Mouse (Mus musculus) intestine, embryonic 15.5 days (tissue): ENCODE results near the gene Mapk3. TPM values are rescaled to one million over a fixed set of nuclear protein-coding genes. Genes with fewer than 3 reads are reported as not detected.
"Not testable (repeated sequence)": the region's sequence is repeated elsewhere in the genome, so short reads cannot be mapped to it uniquely, and the experiment has no call there.

Experiments
- ATAC-seq: fragments of 200-750 bp; cut with Nextera tagmentation; 2 replicates; pipeline ENCODE4 v1.8.0; 2017; ENCODE audit warnings: moderate TSS enrichment, moderate library complexity
- H3K27ac ChIP-seq: fragments of 300-500 bp; sonication (generic); 2 replicates; pipeline ENCODE4 v1.5.1; 2015; ENCODE audit warnings: mild to moderate bottlenecking, inconsistent platforms
- H3K27me3 ChIP-seq: fragments of 300-500 bp; sonication (generic); replicated peaks from 2 replicates; pipeline ENCODE4 v1.6.1; 2015; ENCODE audit warnings: inconsistent platforms
- H3K36me3 ChIP-seq: fragments of 300-500 bp; sonication (generic); 2 replicates; pipeline ENCODE4 v1.6.1; 2015; ENCODE audit warnings: inconsistent platforms
- H3K4me1 ChIP-seq: fragments of 300-500 bp; sonication (generic); replicated peaks from 2 replicates; pipeline ENCODE4 v1.6.1; 2015; ENCODE audit warnings: inconsistent platforms
- H3K4me2 ChIP-seq: fragments of 300-500 bp; sonication (generic); replicated peaks from 2 replicates; pipeline ENCODE4 v1.6.1; 2015; ENCODE audit warnings: mild to moderate bottlenecking, inconsistent platforms
- H3K4me3 ChIP-seq: fragments of 300-500 bp; sonication (generic); replicated peaks from 2 replicates; pipeline ENCODE4 v1.5.1; 2015; ENCODE audit warnings: inconsistent platforms
- H3K9ac ChIP-seq: fragments of 300-500 bp; sonication (generic); 2 replicates; pipeline ENCODE4 v1.6.1; 2015; ENCODE audit warnings: inconsistent platforms
- H3K9me3 ChIP-seq: fragments of 300-500 bp; sonication (generic); 2 replicates; pipeline ENCODE4 v1.6.1; 2016; ENCODE audit warnings: inconsistent platforms
- WGBS: fragments of 180-500 bp; shearing (Covaris S2); methylation state at CpG from one replicate; pipeline ENCODE4 v1.1.7; 2015; 5-methylcytosine and 5-hydroxymethylcytosine counted together
- polyA plus RNA-seq: library from polyadenylated mRNA; unstranded; fragments of >200 nt; fragmentation: Nextera tagmentation; extraction: Ambion mirVana; gene quantifications from 2 replicates; pipeline ENCODE4 v1.2.1, GENCODE M21; 2015

Mapk3 gene
- 109 and 112 TPM in 2 replicates for polyA plus RNA-seq

DNA sequence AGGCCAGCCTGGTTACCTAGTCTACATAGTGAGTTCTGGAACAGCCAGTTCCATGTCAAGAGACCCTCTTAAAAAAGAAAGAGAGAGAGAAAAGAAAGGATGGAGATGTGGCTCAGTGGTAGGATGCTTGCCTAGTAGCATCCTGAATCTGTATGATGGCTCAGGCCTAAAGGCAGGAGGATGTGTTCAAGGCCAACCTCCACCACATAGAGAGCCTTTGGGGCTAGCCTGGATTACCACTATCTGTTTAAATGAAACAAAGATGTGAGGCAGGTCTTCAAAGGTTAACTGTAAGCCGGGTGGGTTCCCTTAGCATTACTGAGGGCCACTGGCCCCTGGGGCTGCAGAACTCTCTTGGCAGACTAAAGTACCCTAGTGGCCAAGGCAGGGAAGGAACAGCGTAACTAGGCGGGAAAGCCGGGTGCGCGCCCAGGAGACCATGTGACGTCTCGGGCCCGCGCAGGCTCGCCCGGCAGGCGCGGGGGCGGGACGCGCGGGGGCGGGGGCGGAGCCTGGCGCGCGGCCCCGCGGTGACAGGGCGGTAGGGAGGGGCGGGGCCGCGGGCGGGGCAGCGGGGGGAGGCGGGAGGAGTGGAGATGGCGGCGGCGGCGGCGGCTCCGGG lies at the start of gene Mapk3:
Gene Mapk3 (plus strand): TSS at position 552 of the 622 bp plus-strand sequence.
- Histone ChIP-seq H3K27ac (peak within 1 kb of the TSS; percentile 98), H3K4me1 (peaks cover 35% of the 10 kb centered on the region), H3K4me2 (peak within 1 kb of the TSS; percentile 71), H3K27me3 (no peaks in the 10 kb centered on the region), H3K9me3 (no peaks in the 10 kb centered on the region), H3K4me3 (peak within 1 kb of the TSS; percentile 64), H3K9ac (peak within 1 kb of the TSS; percentile 70), H3K36me3 (peaks cover 15% of the 10 kb centered on the region)
- WGBS = 2% methylated on average over 34 of the region's 38 CpGs
- ATAC-seq = peak; percentile 70

DNA sequence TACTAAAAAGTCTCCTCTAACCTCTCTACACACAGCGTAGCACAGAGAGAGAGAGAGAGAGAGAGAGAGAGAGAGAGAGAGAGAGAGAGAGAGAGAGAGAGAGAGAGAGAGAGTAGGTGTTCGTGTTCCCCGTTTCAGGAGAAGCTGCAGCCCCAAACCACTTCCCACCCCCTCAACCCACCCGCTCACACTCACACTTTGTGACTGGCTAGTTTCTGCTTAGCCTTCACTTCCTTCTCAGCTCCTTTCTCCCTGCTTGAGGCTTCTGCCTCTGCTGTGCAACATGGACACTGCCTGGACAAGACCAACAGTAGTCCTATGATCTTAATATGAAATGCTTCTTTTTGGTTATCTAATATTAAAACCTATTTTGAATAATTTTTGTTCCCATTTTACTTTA lies 49.1 kb upstream of the Mapk3 start:
- Histone ChIP-seq H3K9ac (no peak overlapping the region), H3K4me2 (no peak overlapping the region), H3K27me3 (peaks cover under 1% of the 10 kb centered on the region; the same call in 1 of the 2 replicates), H3K27ac (no peak overlapping the region), H3K4me3 (no peak overlapping the region), H3K36me3 (no peaks in the 10 kb centered on the region), H3K4me1 (no peaks in the 10 kb centered on the region), H3K9me3 (no peaks in the 10 kb centered on the region)
- 66% methylated on average over 4 of the region's 4 CpGs for WGBS
- no peak for ATAC-seq

DNA sequence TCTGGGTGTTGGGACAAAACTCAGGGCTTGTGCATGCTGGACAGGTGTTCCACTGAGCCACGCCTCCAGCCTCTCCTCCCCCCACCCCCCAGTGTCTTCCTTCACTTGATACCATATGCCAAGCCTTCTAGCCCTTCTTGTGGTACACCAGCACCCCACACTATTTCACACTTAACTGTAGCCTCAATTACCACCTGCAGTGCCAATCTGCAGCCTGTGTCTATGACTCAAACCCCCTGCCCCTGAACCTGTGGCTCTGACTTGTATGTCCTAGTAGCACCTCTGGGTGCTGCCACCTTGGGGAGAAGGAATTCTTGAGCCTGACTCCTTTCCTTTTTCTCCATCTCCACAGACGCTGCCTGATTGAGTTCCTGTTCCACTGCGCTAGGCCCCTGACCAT lies 47.5 kb upstream of the Mapk3 start:
- no peak overlapping the region for H3K9ac ChIP-seq
- H3K4me2 ChIP-seq = no peak overlapping the region
- WGBS = 77% methylated on average over 3 of the region's 3 CpGs
- H3K9me3 ChIP-seq = no peaks in the 10 kb centered on the region
- H3K27ac ChIP-seq = no peak overlapping the region
- no peaks in the 10 kb centered on the region for H3K36me3 ChIP-seq
- H3K27me3 ChIP-seq = no peaks in the 10 kb centered on the region
- no peak for ATAC-seq
- H3K4me3 ChIP-seq = no peak overlapping the region
- H3K4me1 ChIP-seq = no peaks in the 10 kb centered on the region

DNA sequence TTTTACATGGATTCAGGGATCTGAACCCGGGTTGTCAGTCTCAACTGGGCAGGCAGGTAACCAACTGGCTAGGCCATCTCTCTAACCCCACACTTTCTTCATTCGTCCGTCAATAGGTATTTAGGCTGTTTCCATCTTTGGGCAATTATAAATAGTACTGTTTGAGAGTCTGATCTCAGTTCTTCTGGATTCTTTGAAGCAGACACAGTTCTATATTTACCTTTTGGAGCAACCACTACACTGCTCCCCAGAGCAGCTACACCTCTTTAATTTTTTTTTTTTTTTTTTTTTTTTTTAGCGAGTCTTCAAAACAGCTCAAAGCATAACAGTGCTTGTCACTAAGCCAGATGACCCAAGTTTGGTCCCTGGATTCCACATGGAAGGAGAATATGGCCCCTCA lies 43.7 kb upstream of the Mapk3 start:
- Histone ChIP-seq H3K9ac (no peak overlapping the region), H3K4me2 (no peak overlapping the region), H3K27ac (no peak overlapping the region), H3K4me1 (no peaks in the 10 kb centered on the region), H3K9me3 (no peaks in the 10 kb centered on the region), H3K27me3 (no peaks in the 10 kb centered on the region), H3K36me3 (no peaks in the 10 kb centered on the region), H3K4me3 (no peak overlapping the region)
- no peak for ATAC-seq
- WGBS = 75% methylated on average over 4 of the region's 4 CpGs

DNA sequence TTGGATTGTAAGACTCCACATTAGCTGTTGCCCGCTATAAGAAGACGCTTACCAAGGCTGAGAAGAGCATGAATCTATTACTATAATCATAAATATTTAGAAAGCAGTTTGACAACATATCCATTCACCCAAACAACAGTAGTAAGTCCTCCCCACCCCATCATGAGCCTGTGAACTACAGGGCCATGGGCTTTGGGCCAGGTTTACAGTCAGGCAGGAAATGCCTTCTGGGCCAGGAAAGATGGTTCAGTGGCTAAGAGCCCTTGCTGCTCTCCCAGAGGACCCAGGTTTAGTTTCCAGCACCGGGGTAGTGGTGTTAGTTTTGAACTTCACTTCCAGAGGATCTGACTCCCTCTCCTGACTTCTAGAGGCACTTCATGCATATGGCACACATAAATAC lies 41.8 kb upstream of the Mapk3 start:
- 63% methylated on average over 3 of the region's 3 CpGs for WGBS

DNA sequence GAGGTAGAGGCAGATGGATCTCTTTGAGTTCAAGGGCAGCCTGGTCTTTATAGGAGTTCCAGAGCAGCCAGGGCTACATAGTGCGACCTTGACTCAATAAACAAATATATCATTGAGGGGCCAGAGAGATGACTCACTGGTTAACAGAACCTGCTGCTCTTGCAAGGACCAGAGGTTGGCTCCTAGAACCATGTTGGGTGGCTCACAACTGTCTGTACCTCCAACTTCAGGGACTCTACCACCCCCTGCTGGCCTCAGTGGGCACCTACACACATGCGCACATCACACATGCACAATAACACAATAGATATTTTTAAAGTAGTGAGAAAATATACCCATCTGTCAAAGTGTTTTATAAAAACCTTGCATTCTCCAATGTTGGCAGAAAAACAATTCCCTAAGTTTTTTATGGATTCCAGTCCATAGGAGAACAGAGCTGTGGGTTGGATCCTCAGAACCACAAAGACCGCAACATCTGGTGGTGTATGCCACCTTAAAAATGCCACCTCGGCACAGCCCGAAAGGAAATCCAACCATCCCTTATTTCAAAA lies 40.5 kb upstream of the Mapk3 start:
- ATAC-seq = no peak
- H3K9ac ChIP-seq = no peak overlapping the region
- 92% methylated on average over 5 of the region's 5 CpGs for whole genome bisulfite sequencing
- no peaks in the 10 kb centered on the region for H3K27me3 ChIP-seq
- H3K4me3 ChIP-seq = no peak overlapping the region
- no peaks in the 10 kb centered on the region for H3K4me1 ChIP-seq
- H3K36me3 ChIP-seq = no peaks in the 10 kb centered on the region
- H3K4me2 ChIP-seq = no peak overlapping the region
- H3K27ac ChIP-seq = no peak overlapping the region
- H3K9me3 ChIP-seq = no peaks in the 10 kb centered on the region

More for the DNA sequence above, 41.8 kb upstream of the Mapk3 start:
- H3K4me3 ChIP-seq = no peak overlapping the region
- H3K9me3 ChIP-seq = no peaks in the 10 kb centered on the region
- H3K4me2 ChIP-seq = no peak overlapping the region
- no peaks in the 10 kb centered on the region for H3K4me1 ChIP-seq
- no peaks in the 10 kb centered on the region for H3K36me3 ChIP-seq
- H3K27me3 ChIP-seq = no peaks in the 10 kb centered on the region
- no peak overlapping the region for H3K9ac ChIP-seq
- no peak for ATAC-seq
- no peak overlapping the region for H3K27ac ChIP-seq

DNA sequence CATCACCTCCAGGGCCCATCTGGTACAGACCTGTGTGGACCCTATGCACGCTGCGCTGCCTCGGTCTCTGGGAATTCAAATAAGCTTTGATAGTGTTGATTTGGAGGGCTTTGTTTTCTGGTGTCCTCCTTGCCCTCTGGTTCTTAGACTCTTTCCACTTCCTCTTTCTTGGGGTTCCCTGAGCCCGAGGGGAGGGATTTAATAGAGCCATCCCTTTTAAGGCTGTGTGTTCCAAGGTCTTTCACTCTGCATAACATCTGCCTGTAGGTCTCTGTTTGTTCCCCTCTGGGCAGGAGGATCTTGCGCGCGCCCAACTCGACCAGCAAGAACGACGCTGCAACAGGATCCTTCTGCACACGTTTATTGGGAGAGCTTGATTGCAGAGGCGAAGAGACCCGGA lies 37.8 kb upstream of the Mapk3 start:
- no peak for ATAC-seq
- no peak overlapping the region for H3K4me2 ChIP-seq
- H3K9ac ChIP-seq = no peak overlapping the region
- H3K4me3 ChIP-seq = no peak overlapping the region
- H3K27ac ChIP-seq = no peak overlapping the region
- 90% methylated on average over 13 of the region's 13 CpGs for WGBS
- no peaks in the 10 kb centered on the region for H3K27me3 ChIP-seq
- no peaks in the 10 kb centered on the region for H3K4me1 ChIP-seq
- H3K9me3 ChIP-seq = no peaks in the 10 kb centered on the region
- no peaks in the 10 kb centered on the region for H3K36me3 ChIP-seq

DNA sequence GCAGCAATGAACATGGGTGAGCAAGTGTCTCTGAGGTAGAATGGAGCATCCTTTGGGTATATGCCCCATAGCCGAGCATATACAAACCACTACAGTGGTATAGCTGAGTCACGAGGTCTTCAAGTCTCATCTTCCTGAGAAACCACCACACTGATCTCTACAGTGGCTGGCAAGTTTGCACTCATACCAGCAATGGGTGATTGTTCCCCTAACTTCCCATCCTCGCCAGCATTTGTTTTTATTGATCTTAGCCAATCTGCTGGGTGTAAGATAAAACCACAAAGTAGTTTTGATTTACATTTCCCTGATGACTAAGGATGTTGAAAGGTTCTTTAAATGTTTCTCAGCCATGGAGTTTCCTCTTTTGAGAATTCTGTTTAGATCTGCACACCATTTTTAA lies 34.3 kb upstream of the Mapk3 start:
- Histone ChIP-seq H3K27me3 (no peaks in the 10 kb centered on the region), H3K4me1 (no peaks in the 10 kb centered on the region), H3K36me3 (no peaks in the 10 kb centered on the region), H3K9ac (no peak overlapping the region), H3K4me2 (no peak overlapping the region), H3K4me3 (no peak overlapping the region), H3K9me3 (no peaks in the 10 kb centered on the region), H3K27ac (no peak overlapping the region)
- ATAC-seq = no peak
- WGBS = 64% methylated on average over 3 of the region's 3 CpGs

DNA sequence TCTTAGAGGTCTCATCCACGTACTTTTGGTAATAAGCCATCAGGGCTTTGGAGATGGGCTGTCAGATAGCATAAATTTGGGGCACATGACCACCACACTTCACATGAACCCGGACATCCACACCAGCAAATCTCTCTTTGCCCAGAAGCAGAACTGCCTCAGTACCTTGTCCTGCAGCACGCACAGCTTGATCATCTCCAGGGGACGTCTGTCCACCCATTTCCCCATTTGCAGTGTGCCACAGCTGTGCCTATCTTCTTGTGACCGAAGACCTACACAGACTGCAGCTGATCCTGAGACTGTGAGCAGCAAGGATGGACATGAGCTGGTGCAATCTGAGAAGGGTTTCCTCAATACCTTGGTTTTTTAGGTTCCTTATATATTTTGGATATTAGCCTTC lies 33.7 kb upstream of the Mapk3 start:
- H3K36me3 ChIP-seq = no peaks in the 10 kb centered on the region
- 75% methylated on average over 5 of the region's 5 CpGs for WGBS
- H3K9ac ChIP-seq = no peak overlapping the region

DNA sequence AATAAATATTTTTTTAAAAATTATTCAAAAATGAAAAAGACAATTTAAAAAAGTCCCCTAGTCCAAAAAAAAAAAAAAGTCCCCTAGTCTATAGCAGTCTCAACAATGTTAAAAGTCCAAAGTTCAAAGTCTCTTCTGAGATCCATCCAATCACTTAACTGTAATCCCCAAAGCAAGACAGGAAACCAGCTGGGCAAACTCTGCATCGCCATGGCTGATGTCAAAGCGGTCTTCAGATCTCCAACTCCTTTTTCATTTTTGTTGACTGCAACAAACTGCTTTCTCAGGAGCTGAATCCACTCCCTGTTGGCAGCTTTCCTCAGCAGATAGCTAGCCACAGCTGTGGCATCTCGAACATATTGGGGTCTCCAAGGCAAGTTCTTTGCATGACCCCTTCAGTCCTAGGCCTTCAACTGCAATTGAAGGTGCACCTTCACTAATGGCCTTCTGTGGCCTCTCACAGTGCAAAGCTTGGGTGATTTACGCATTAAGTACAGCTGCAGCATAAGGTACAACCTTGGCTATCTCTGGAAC lies 29.1 kb upstream of the Mapk3 start:
- 76% methylated on average over 4 of the region's 4 CpGs for WGBS
- H3K4me2 ChIP-seq, H3K36me3 ChIP-seq, ATAC-seq, H3K9ac ChIP-seq, H3K27me3 ChIP-seq, H3K9me3 ChIP-seq, H3K27ac ChIP-seq, H3K4me1 ChIP-seq, H3K4me3 ChIP-seq: not testable (repeated sequence)

More for the DNA sequence above, 33.7 kb upstream of the Mapk3 start:
- H3K4me2 ChIP-seq = no peak overlapping the region
- no peak for ATAC-seq
- H3K27ac ChIP-seq = no peak overlapping the region
- H3K4me3 ChIP-seq = no peak overlapping the region
- H3K4me1 ChIP-seq = no peaks in the 10 kb centered on the region
- no peaks in the 10 kb centered on the region for H3K9me3 ChIP-seq
- no peaks in the 10 kb centered on the region for H3K27me3 ChIP-seq

DNA sequence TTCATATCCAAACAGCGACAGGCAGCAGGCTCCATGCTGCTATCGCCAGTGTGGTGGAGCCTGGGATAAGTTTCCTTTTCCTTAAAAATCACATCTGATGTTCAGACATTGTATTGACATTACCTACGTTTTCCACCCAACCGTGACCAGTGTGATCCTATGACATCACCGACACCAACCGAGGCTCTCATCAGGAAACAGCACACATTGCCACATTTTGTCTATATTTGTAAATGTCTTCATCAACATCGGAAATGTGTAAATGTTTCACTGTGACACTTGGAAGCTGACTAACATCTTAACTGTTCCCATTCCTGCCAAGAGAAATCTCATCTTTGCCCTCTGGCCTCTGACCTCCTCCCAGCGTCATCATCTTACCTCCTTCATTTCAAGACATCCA lies 23.3 kb upstream of the Mapk3 start:
- Histone ChIP-seq H3K9ac (no peak overlapping the region), H3K4me1 (no peaks in the 10 kb centered on the region), H3K9me3 (no peaks in the 10 kb centered on the region), H3K27ac (no peak overlapping the region), H3K36me3 (no peaks in the 10 kb centered on the region), H3K4me3 (no peak overlapping the region), H3K27me3 (no peaks in the 10 kb centered on the region), H3K4me2 (no peak overlapping the region)
- no peak for ATAC-seq
- 79% methylated on average over 8 of the region's 8 CpGs for WGBS

DNA sequence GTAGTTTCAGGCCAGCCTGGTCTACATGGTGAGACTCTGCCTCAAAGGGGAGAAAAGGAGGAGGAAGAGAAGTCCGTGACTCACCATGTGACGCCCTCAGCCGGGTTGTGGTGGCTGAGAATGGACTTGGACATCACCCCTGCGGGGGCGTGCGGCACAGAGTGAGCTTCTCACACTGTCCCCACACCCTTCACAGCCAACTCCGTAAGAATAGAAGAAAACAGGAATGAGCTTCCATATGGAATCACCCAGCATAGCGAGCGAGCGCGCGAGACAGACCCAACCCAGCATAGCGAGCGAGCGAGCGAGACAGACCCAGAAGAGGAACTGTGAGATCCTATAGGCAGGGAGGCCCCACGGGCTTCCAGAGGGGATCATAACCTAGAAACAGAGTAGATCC lies 19.9 kb upstream of the Mapk3 start:
- H3K9ac ChIP-seq = no peak overlapping the region
- no peaks in the 10 kb centered on the region for H3K27me3 ChIP-seq
- H3K36me3 ChIP-seq = no peaks in the 10 kb centered on the region
- no peak overlapping the region for H3K4me2 ChIP-seq
- no peaks in the 10 kb centered on the region for H3K4me1 ChIP-seq
- H3K9me3 ChIP-seq = no peaks in the 10 kb centered on the region
- ATAC-seq = no peak
- H3K4me3 ChIP-seq = no peak overlapping the region
- WGBS = 86% methylated on average over 17 of the region's 17 CpGs
- no peak overlapping the region for H3K27ac ChIP-seq

DNA sequence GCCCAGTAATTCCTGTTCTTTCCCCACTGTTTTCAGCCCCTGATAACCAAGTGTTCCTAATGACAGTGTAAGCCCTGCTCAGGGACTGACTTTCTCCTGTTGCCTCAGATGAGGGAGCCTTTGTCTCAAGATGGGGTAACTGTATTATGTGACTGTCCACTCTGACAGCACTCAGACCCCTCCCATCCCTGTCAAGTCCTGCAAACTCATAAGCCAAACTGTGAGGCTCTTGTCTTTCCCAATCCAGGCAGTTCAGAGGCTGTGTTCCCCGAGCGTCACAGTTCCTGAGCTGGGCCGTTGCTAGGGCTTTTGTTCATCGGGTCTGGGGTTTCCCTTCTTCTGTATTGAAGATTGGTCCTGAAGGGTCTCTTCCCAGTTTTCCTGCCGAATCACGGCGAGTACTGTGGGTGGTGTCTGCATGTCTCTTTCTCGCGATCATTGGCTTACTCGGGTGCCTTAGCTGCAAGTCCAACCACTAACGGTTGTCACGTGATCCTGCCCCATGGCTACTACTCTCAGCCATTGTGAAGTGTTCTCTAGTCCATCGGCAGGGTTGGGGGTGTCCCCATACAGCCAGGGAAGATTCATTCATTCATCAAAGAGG lies 19.2 kb upstream of the Mapk3 start:
- Histone ChIP-seq H3K9me3 (no peaks in the 10 kb centered on the region), H3K36me3 (no peaks in the 10 kb centered on the region), H3K4me1 (no peaks in the 10 kb centered on the region), H3K4me3 (no peak overlapping the region), H3K9ac (no peak overlapping the region), H3K27ac (no peak overlapping the region), H3K27me3 (no peaks in the 10 kb centered on the region), H3K4me2 (no peak overlapping the region)
- no peak for ATAC-seq
- WGBS = 85% methylated on average over 13 of the region's 13 CpGs
